Mouse (Mus musculus): ENCODE data around the gene Gm20219. TPM values are rescaled to one million over a fixed set of nuclear protein-coding genes. Genes with fewer than 3 reads are reported as not detected.
"Not testable (repeated sequence)": the region's sequence is repeated elsewhere in the genome, so short reads cannot be mapped to it uniquely, and the experiment has no call there.

The Gm20219 gene
- polyA plus RNA-seq, 1 experiment from 2014 or later: 0.08 TPM

DNA sequence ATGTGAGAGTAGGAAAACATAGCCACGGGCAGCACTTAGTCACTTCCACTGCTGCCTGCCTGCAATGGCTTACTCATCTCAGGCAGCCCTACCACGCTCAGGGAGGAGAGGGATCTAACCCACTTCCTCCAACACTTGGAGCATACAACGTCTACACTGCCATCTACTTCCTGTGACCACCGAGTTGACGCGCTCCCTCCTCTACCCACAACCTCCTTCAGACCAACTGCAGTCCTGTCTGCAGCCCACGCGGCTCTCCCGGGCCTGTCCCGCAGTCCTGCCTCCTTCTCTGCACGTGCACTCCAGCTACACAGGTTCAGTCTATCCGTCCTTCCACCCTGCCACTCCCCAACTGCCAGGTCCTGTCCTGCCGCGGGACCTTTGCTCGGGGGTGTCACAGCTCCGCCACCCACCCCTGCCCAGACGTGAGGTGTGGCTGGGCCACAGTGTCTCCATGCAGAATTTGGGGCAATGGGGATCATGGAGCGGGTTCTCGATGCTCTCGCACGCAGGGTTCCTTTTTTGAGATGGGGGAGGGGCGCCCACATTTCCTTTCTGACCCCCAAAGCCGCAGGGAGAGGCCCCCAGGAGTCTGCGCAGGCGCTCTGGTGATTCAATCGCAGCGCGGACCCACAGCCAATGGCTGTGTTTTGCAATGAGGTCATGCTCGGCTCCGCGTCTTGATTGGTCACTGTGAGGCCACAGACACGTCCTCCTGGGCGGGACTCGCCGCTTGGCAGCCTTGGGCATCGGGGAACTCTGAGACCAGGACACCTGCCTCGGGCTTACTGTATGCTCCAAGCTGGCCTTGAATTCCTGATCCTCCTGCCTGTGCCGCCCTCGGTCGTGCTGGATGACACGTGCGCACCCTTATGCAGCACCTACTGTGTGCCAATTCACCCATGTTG, 46.8 kb downstream of the Gm20219 start:
- peak; percentile 96 for ATAC-seq
- peaks cover 10% of the 10 kb centered on the region; the same call in 1 of the 2 replicates for H3K4me1 ChIP-seq (ENCODE audit: insufficient read depth)
- H3K4me3 ChIP-seq (ENCODE audit: low read depth, low read length): peak overlapping the region; percentile 54
- peak; percentile 90 for DNase-seq
- peak overlapping the region; percentile 71 for H3K27ac ChIP-seq (ENCODE audit: low read depth)
- no peaks in the 10 kb centered on the region for H3K9me3 ChIP-seq (ENCODE audit: low read length)
- H3K27me3 ChIP-seq (ENCODE audit: insufficient read depth, low read length): peaks cover 38% of the 10 kb centered on the region
- H3K36me3 ChIP-seq (replicated peaks; ENCODE audit: insufficient read depth, low read length): no peaks in the 10 kb centered on the region
- H3K4me2 ChIP-seq (ENCODE audit: low read depth, low read length): peak overlapping the region; percentile 97
- H3K9ac ChIP-seq (replicated peaks): peak overlapping the region; percentile 70
- TF ChIP-seq CTCF (IDR thresholded peaks at IDR 0.05; ENCODE audit: low read depth): no peak
- no peak for TF ChIP-seq EP300 (IDR thresholded peaks at IDR 0.05; ENCODE audit: low read depth)
- WGBS (ENCODE audit: insufficient replicate concordance): under 1% methylated on average over 40 of the region's 42 CpGs

DNA sequence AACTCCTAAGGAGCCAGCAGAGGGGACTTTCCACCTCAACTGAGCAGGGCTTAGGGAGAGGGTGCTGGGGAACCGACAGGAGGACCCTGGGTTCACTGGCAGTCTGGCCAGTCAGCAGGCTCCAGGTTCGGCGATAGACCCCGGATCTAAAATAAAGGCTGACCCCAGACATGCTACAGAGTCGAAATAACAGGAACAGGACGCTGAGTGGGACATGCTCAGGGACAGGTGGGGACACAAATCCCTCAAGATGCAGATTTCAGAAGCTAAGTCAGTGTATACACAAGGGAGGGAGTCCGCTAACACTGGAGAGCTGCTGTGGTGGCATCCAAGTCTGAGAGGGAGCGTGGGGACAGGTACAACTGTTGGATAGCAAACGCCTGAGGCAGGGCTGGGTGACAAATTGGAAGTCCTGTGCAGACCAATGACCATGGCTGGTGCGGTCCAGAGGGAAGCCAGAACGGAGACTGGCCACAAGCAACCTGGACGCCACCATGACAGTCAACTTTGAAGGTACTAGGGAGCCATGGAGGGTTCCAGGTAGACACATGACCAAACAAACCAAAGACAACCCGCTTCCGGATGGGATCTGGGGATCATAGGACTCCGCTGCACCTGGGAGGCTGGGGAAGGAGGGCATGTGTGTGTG, 47.6 kb downstream of the Gm20219 start:
- Histone ChIP-seq H3K9me3 (ENCODE audit: low read length) (no peaks in the 10 kb centered on the region), H3K9ac (replicated peaks) (no peak overlapping the region), H3K36me3 (replicated peaks; ENCODE audit: insufficient read depth, low read length) (no peaks in the 10 kb centered on the region), H3K4me2 (ENCODE audit: low read depth, low read length) (peak overlapping the region; percentile 97), H3K4me1 (ENCODE audit: insufficient read depth) (peaks cover 10% of the 10 kb centered on the region; the same call in 1 of the 2 replicates), H3K27me3 (ENCODE audit: insufficient read depth, low read length) (peaks cover 29% of the 10 kb centered on the region), H3K27ac (ENCODE audit: low read depth) (no peak overlapping the region), H3K4me3 (ENCODE audit: low read depth, low read length) (peak overlapping the region; percentile 54)
- 64% methylated on average over 15 of the region's 15 CpGs for WGBS (ENCODE audit: insufficient replicate concordance)
- DNase-seq (no peak), ATAC-seq (no peak)
- TF ChIP-seq CTCF (IDR thresholded peaks at IDR 0.05; ENCODE audit: low read depth) (no peak), EP300 (IDR thresholded peaks at IDR 0.05; ENCODE audit: low read depth) (no peak)

DNA sequence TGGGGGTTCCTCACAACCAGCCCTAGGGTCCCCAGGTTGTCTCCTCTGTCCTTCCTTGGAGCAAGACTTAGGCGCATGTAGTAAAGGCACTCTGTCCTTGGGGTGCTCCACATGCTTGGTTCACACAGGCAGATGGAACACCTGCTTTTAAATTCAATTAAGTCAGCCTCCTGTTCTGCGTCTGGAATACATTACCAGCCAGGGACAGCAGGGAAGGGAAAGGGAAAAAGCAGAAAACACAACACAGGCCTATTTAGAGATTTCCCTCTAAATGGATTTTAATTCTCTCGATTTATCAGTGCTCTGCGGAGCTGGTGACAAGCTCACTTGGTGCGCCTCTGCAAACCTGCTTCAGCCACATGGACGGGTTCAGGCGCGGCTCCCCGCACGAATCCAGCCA, 48.8 kb downstream of the Gm20219 start:
- Histone ChIP-seq H3K4me3 (ENCODE audit: low read depth, low read length) (no peak overlapping the region), H3K4me1 (ENCODE audit: insufficient read depth) (peaks cover 6% of the 10 kb centered on the region; the same call in 1 of the 2 replicates), H3K36me3 (replicated peaks; ENCODE audit: insufficient read depth, low read length) (no peaks in the 10 kb centered on the region), H3K9me3 (ENCODE audit: low read length) (no peaks in the 10 kb centered on the region), H3K27ac (ENCODE audit: low read depth) (no peak overlapping the region), H3K9ac (replicated peaks) (no peak overlapping the region), H3K4me2 (ENCODE audit: low read depth, low read length) (no peak overlapping the region), H3K27me3 (ENCODE audit: insufficient read depth, low read length) (peaks cover 20% of the 10 kb centered on the region)
- no peak for ATAC-seq
- no peak for DNase-seq
- TF ChIP-seq CTCF (IDR thresholded peaks at IDR 0.05; ENCODE audit: low read depth) (no peak), EP300 (IDR thresholded peaks at IDR 0.05; ENCODE audit: low read depth) (no peak)
- WGBS (ENCODE audit: insufficient replicate concordance): 84% methylated on average over 10 of the region's 10 CpGs

DNA sequence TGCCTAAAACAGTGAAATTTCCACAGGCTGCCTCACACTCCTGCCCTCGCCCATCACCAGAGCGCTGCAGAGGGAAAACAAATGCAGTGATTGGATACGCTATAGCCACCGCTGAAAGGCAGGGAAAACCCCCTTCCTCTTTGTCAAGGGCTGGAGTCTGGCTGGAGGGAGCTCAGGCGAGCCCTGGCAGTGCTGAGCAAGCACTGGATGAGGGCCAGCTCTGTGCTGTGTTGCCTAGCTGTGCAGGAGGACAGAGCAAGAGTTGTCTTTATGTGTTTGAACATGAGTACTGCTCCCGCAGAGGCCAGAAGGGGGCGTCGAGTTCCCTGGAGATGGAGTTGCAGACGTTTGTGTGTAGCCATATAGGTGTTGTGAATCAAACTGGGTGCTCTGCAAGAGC, 51.7 kb downstream of the Gm20219 start:
- H3K27me3 ChIP-seq (ENCODE audit: insufficient read depth, low read length): 0 out of 2 replicates have a peak, but pooled peaks cover 3% of the 10 kb centered on the region
- TF ChIP-seq EP300 (IDR thresholded peaks at IDR 0.05; ENCODE audit: low read depth) (no peak), CTCF (IDR thresholded peaks at IDR 0.05; ENCODE audit: low read depth) (0 out of 2 replicates have a peak, but pooled peaks have one; percentile 19)
- H3K27ac ChIP-seq (ENCODE audit: low read depth): no peak overlapping the region
- 38% methylated on average over 9 of the region's 9 CpGs for WGBS (ENCODE audit: insufficient replicate concordance)
- 0 out of 2 replicates have a peak, but pooled peaks cover 4% of the 10 kb centered on the region for H3K9me3 ChIP-seq (ENCODE audit: low read length)
- H3K4me1 ChIP-seq (ENCODE audit: insufficient read depth): peaks cover 4% of the 10 kb centered on the region; the same call in 1 of the 2 replicates
- no peak overlapping the region for H3K9ac ChIP-seq (replicated peaks)
- H3K36me3 ChIP-seq (replicated peaks; ENCODE audit: insufficient read depth, low read length): no peaks in the 10 kb centered on the region
- DNase-seq (no peak), ATAC-seq (no peak)
- H3K4me3 ChIP-seq (ENCODE audit: low read depth, low read length): no peak overlapping the region
- no peak overlapping the region for H3K4me2 ChIP-seq (ENCODE audit: low read depth, low read length)

DNA sequence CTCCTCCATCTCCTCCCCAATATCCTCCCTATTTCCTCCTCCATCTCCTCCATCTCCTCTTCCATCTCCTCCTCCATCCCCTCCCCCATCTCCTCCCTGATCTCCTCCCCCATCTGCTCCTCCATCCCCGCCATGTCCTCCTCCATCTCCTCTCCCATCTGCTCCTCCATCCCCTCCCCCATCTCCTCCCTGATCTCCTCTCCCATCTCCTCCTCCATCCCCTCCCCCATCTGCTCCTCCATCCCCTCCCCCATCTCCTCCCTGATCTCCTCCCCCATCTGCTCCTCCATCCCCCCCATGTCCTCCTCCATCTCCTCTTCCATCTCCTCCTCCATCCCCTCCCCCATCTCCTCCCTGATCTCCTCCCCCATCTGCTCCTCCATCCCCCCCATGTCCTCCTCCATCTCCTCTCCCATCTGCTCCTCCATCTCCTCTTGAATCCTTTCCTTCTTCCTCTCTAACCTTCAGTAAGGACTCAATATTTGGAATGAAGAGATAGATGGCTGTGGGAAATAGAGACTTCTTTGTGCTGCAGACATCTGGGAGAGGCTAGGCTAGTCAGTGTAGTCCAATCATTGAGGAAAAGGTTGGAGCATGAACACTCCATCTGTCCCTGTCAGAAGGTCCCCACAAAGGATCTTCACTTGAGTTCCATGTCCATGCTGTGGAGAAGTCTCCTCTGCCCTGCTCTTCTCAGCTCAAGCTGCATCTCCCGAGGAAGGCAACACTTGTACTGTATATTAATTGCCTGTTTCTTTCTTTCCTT, 52.4 kb downstream of the Gm20219 start:
- not testable (repeated sequence) for H3K4me1 ChIP-seq (ENCODE audit: insufficient read depth); H3K4me2 ChIP-seq (ENCODE audit: low read depth, low read length); H3K9me3 ChIP-seq (ENCODE audit: low read length); ATAC-seq; H3K36me3 ChIP-seq (replicated peaks; ENCODE audit: insufficient read depth, low read length); DNase-seq; H3K4me3 ChIP-seq (ENCODE audit: low read depth, low read length); H3K27ac ChIP-seq (ENCODE audit: low read depth); H3K27me3 ChIP-seq (ENCODE audit: insufficient read depth, low read length); H3K9ac ChIP-seq (replicated peaks)
- 45% methylated on average over 2 of the region's 2 CpGs for WGBS (ENCODE audit: insufficient replicate concordance)

Other genes starting within 250 kb of the Gm20219 start
- 5.0 and 5.8 TPM in 2 replicates for gene Kdm4b, start 228.3 kb downstream of the Gm20219 start, polyA plus RNA-seq (2015; fragmentation: Nextera tagmentation; extraction: Ambion mirVana)
- gene Ptprs, start 77.9 kb downstream of the Gm20219 start, polyA plus RNA-seq (2015; fragmentation: Nextera tagmentation; extraction: Ambion mirVana): 3.4 TPM in 2 replicates
- not detected in 2 replicates for gene Znrf4, start 42.0 kb downstream of the Gm20219 start, polyA plus RNA-seq (2015; fragmentation: Nextera tagmentation; extraction: Ambion mirVana)
- 19.7 and 23.1 TPM in 2 replicates for gene Safb2, start 30.2 kb upstream of the Gm20219 start, polyA plus RNA-seq (2015; fragmentation: Nextera tagmentation; extraction: Ambion mirVana)
- gene Safb, start 30.4 kb upstream of the Gm20219 start, polyA plus RNA-seq (2015; fragmentation: Nextera tagmentation; extraction: Ambion mirVana): 27.0 and 28.4 TPM in 2 replicates
- 259 and 260 TPM in 2 replicates for gene 2410015M20Rik, start 55.4 kb upstream of the Gm20219 start, polyA plus RNA-seq (2015; fragmentation: Nextera tagmentation; extraction: Ambion mirVana)
- gene Rpl36, start 59.0 kb upstream of the Gm20219 start, polyA plus RNA-seq (2015; fragmentation: Nextera tagmentation; extraction: Ambion mirVana): 1,436 and 1,479 TPM in 2 replicates
- 29.8 and 31.9 TPM in 2 replicates for gene Lonp1, start 72.5 kb upstream of the Gm20219 start, polyA plus RNA-seq (2015; fragmentation: Nextera tagmentation; extraction: Ambion mirVana)
- gene Catsperd, start 73.8 kb upstream of the Gm20219 start, polyA plus RNA-seq (2015; fragmentation: Nextera tagmentation; extraction: Ambion mirVana): 0.33 and 0.60 TPM in 2 replicates
- gene Ranbp3, start 118.9 kb upstream of the Gm20219 start, polyA plus RNA-seq (2015; fragmentation: Nextera tagmentation; extraction: Ambion mirVana): 19.6 and 21.8 TPM in 2 replicates
- 281 and 298 TPM in 2 replicates for gene Ndufa11, start 163.4 kb upstream of the Gm20219 start, polyA plus RNA-seq (2015; fragmentation: Nextera tagmentation; extraction: Ambion mirVana)
- 3.3 and 4.1 TPM in 2 replicates for gene Vmac, start 163.6 kb upstream of the Gm20219 start, polyA plus RNA-seq (2015; fragmentation: Nextera tagmentation; extraction: Ambion mirVana)
- gene Nrtn, start 203.1 kb upstream of the Gm20219 start, polyA plus RNA-seq (2015; fragmentation: Nextera tagmentation; extraction: Ambion mirVana): 1.2 and 2.2 TPM in 2 replicates
- gene Dus3l, start 210.4 kb upstream of the Gm20219 start, polyA plus RNA-seq (2015; fragmentation: Nextera tagmentation; extraction: Ambion mirVana): 9.1 TPM in 2 replicates
- 0.20 and 0.23 TPM in 2 replicates for gene Prr22, start 215.9 kb upstream of the Gm20219 start, polyA plus RNA-seq (2015; fragmentation: Nextera tagmentation; extraction: Ambion mirVana)